Mouse (Mus musculus) adrenal gland, postnatal 14 days (tissue): ENCODE measurements around the gene Nek7. TPM values are rescaled to one million over a fixed set of nuclear protein-coding genes. Genes with fewer than 3 reads are reported as not detected.

Experiments used
- DNase-seq: peaks from one replicate; pipeline ENCODE4 v3.0.0; 2021; ENCODE audit warnings: mixed read lengths
- total RNA-seq: library from RNA; stranded (reverse); gene quantifications from 2 replicates; pipeline ENCODE4 v1.2.3, GENCODE M21; 2021

Nek7 gene
- total RNA-seq, 1 experiment from 2014 or later, result 44.8 TPM

DNA sequence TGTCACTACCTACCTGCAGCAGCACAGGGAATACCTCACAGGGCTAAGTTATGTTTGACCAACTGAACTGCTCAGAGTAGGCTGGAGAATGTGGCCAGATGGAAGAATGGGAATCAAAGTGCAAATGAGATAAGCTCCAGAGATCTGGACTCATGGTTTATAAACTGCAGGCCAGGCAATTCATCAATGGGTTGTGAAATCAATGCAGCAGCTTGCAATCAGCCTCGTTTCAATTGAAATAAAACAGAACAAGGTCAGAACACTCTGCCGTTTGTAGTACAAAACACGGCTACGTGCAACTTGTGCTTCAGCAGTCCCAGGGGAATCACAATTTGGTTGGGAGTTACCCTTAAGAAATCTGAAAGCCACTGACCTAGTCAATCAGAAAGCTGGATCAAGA lies 109.4 kb downstream of the Nek7 start:
- DNase-seq, result peak; percentile 61

DNA sequence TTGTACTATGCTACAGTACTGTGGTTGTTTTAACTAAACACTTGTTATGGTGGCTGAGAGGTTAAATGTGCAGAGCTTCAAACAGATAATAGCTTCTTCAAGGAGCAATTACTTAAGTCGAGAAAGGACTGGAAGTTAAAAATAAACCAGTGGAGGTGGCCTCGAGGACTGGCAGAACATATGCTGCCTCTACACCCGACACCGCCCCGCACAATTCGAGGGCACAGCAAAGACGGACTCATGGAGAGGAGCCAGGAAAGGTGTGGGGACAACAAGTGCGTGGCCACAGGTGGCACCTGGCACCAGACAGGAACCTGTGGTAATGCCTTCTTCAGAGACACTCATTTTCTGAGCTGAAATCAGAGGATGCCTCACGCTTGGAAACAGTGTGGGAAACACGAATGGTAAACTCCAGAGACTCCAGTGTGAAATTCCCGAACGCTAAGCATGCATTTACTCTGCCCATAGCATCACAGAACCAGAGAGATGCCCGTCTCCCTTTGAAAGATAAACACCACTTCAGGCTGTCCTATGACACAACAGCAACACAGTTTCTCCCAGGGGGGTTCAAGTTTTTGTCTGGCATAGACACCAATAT lies 112.4 kb downstream of the Nek7 start:
- DNase-seq, result no peak

DNA sequence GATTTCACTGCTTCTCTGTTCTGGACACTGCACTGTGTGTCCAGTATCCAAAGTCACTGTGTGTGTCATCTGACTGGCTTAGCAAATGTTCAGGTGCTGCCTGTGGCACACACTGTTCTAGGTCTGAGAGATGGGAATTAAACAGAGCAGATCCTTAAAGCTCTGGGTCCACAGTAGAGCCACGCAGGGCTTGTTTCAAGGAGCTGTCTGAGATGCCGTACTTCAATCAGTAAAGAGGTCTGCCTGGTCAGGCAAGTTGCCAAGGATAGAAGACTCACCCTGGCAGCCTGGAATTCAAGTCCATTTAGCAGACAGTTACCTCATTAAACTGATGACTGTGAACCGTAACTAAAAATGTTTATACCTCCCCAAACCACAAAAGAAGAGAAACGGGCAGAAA lies 112.9 kb downstream of the Nek7 start:
- DNase-seq, result peak; percentile 39

DNA sequence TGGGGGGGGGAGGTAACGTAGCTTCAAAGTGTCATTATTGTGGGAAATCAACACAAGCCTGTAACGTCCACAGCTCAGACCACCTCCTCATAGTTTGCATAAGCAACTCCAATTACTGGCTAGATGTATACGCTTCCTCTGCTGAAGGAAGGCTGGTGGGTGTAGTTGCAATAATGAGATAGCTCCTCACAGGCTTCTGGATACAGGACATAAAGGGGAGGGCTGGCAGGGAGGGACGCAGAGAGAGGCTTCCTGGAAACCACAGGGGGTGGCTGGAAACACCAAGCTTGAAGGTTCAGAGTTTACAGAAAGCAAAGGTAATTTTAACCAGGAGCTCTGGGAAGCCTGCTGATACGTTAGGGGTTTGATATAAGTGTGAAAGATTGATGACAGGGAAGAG lies 115.7 kb downstream of the Nek7 start:
- DNase-seq, result no peak

DNA sequence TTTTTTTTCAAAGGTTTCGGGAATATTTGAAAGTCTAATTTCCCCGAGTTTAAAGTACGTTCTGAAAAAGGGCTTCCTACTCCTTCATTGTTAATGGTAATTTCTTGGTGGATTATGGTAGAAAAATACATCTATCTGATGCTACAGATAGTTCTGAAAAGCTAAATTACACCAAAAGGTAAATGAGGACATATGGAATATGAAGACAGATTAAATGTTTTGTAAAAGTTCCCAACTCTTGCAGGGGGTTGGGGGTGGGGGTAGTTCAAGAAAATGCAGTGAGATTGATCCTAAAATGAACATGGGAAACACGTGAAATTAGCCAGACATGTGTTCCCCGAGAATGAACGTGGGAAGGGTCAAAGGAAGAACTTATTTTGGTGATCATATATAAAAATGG lies 119.2 kb downstream of the Nek7 start:
- DNase-seq, result no peak

DNA sequence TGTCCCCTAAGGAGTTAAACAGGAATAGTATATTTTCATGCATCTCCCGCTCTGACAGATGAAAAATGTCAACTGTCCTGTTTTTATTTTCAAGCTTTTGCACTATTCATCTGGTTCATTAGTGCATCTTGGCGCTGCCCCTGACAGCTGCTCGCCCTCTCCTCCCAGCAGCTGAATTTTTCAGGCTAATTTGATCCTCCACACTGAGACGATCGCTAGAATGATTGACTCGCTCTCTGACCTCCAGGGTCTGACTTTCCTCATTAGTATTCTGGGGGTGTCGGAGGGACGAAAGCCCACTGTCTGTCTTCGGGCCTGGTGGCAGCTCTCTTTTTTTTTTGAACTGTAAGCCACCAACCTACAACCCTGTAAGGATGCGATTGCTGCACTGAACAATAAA lies 119.8 kb downstream of the Nek7 start:
- DNase-seq, result no peak

DNA sequence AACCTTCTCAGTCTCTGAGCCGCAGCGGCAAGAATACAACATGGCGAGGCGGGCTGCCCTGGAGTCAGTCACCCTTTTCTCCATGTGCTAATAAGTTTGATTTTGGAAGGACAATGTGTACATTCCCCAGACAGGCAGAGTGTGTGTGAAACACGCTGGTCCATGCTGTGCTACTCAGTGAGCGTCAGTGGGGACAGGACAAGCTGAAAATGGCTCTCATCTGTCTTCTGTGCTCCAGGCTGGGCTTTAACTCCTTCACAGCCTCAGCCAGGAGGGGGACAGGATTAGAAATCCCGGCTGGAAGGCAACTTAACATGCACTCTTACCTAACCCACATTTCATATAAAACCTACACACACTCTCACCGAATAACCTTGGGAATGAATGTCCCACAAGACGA lies 120.5 kb downstream of the Nek7 start:
- DNase-seq, result no peak

DNA sequence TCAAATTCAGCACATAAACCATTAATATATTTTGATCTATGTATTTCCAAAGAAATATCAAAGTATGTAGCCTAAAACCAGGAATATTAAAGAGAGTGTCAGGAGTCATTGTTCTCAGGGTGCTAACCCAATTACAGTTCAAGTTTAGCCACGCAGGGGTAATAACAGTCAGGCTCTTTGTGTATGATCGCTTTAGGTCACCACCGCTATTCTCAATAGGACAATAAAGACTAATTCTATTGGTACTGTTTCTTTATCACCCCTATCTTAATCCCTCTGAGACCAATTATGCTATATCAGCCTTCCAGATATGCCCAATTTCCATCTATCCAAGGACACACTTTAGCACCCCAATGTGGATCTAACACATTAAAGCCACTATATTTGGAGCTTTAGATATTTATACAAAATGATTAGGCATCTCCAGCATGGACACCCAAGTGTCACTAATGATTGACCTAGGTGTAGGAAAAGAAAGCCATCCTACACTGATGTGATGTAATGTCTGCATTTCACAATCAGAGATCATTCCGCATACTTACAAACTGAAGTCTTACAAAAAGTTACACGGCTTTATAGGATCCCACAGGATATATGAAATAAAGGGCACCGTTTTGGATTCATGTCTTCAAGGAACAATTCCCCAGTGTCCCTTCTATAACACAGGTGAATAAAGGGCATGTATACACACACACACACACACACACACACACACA lies 128.4 kb downstream of the Nek7 start:
- no peak for DNase-seq

DNA sequence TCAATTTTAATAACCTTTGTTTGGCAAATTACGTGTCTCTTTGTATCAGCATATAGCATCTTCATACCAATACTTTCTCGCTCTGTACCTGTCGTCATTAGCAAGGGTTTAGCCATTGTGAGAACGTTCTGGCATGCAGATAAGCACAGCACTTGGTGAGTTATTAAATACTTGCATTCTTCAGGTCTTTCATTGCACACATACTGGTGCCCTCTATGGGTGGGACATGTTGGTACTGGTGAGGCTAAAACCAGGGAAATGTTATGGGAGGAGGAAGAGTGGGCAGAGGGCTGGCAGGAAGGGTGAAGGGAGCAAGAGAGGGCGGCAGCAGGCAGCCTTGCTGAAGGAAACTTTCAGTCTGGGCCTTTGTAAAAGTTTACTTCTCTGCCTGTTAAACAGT lies 132.4 kb downstream of the Nek7 start:
- DNase-seq, result no peak

DNA sequence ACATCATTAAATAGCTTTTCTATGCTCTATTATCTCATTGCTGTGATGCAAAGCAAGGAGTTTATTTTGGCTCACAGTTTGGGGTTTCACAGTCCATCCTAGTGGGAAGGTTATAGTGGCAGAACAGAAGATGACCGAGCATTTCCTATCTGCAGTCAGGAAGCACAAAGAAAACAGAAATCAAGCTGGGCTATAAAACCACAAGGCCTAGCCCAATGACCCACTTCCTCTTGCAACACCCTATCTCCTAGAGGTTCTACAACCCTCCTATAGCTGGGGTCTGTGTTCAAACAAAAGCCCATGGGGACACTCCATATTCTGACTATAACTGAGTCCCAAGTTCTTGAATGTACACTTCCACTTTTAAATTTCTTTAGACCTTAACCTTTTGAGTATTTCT lies 139.2 kb downstream of the Nek7 start:
- DNase-seq, result no peak

DNA sequence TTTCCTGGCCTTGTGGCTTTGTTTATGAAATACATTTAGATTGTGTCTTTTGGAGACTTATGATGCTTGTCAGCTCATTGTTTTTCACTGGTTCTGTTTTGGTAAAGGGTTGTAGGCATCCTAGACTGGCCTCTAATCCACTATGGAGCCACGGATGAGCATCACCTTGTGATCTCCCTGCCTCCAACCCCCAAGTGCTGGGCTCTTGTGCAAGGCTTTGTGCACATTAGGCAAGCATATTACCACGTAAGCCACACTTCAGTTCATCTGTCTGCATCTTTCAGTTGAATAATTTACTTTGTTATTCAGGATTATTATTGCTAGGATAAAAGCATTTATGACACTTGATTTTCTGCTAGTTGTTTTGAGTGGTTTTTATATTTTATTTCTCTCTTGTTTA lies 154.6 kb downstream of the Nek7 start:
- no peak for DNase-seq

DNA sequence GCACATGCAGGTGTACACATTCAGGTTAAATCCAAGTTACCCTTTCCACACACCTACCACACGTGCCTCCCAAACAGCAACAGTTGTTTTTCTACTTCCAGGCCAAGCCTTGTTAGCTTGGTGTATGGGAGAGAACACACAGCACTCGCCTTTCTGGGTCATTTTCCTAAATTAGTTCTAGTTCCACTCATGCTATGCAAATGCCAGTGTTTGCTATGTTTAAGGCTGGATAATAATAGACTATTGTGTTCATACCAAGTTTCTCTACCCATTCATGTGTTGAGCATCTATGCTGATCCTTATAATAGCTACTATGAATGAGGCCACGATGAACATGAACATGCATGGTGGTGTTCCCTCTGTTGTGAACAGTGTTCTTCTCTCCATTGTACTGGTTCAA lies 158.5 kb downstream of the Nek7 start:
- DNase-seq, result no peak

DNA sequence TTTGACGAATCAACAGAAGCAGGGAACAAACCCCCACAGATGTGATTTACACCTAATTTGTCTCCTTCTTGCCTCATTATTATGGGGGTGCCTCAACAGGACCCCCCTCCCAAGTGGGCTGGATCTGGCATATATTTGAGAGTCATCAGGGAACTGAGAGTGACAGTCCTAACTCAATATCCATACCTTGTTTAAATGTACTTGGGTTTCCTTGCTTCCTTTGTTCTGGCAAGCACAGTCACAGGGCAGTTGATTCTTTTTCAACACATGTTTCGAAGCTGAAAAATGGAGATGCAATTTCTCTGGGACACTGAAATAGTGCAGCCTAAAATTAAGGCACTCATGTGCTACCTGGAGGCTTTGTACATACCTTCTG lies 170.5 kb downstream of the Nek7 start:
- DNase-seq, result no peak

DNA sequence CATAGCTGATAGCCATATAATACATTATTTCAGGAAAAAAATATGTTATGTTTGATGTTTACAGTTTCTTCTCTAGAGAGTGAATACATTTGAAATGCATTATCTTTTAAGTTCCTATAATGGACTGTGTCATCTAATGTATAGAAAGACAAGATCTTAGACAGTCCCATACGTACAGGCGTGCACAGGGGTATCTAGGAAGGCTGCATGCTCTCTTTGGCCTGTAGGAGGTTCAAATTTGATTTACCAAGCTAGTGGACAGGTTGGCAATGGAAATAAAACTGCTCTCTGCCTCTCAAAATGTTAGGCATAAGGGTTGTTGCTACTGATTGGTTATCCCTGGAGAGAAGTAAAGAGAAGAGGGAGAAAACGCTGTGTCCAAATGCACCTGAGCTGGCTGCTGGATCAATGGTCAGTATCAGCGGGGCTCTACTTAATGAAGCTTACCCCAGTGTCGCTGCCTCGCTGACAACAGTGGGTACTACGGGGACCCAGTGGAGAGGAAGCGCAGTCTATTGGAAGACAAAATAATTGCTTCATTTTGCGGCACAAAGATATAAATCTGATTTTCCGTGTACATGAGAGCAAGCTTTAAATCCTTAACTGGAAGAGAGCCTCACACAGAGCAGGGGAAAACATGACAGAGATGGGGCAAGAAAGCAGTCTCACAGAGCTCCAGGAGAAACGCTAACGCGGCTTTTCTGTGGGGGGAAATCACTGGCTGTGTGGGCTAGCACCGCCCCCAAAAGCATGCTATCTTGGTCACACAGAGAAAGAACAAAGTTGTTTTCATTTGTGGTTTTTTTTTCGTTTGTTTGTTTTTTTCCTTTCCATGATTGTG lies 171.1 kb downstream of the Nek7 start:
- DNase-seq, result no peak

DNA sequence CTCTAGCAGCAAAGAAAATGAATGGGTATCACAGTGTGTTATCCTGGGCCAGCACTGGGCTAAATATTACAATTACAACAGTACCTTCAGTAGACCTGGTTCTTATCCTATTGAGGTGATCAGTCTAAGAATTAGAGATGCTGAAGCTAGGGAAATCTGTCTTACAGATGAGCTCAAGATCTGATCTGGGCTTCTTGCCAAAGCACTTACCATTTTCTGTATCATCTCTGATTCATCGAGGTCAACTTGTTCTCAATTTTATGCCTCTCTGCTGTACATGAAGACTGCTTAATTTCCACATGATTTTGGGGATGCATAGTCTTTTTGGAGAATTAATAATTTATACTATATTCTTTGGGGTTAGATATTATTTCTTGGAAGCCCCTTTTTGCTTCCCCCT lies 173.1 kb downstream of the Nek7 start:
- peak; percentile 11 for DNase-seq

Other genes with a start within 250 kb of the Nek7 start
- 0.15 and 0.30 TPM in 2 replicates for gene Lhx9, start 228.4 kb upstream of the Nek7 start, total RNA-seq
- 15.9 and 21.0 TPM in 2 replicates for gene 2310009B15Rik, start 236.7 kb upstream of the Nek7 start, total RNA-seq